Mouse (Mus musculus): ENCODE results near the gene Hspa1a.

GRCm38 (mm10) chr17:34928841-34929240, 43.1 kb downstream of the Hspa1a start:
- TF ChIP-seq CTCF (IDR thresholded peaks at IDR 0.05; ENCODE audit: control insufficient read depth, insufficient read depth, insufficient replicate concordance, low read depth, low read length) (no peak), POLR2A (IDR thresholded peaks at IDR 0.05; ENCODE audit: control insufficient read depth, low read depth, low read length) (no peak)
